Mouse (Mus musculus) urinary bladder, postnatal 10 days (tissue): ENCODE results near the gene Rnf152.

Experiments used
- DNase-seq: peaks from one replicate; pipeline ENCODE4 v3.0.0; 2022; ENCODE audit warnings: low spot score

The Rnf152 gene

DNA sequence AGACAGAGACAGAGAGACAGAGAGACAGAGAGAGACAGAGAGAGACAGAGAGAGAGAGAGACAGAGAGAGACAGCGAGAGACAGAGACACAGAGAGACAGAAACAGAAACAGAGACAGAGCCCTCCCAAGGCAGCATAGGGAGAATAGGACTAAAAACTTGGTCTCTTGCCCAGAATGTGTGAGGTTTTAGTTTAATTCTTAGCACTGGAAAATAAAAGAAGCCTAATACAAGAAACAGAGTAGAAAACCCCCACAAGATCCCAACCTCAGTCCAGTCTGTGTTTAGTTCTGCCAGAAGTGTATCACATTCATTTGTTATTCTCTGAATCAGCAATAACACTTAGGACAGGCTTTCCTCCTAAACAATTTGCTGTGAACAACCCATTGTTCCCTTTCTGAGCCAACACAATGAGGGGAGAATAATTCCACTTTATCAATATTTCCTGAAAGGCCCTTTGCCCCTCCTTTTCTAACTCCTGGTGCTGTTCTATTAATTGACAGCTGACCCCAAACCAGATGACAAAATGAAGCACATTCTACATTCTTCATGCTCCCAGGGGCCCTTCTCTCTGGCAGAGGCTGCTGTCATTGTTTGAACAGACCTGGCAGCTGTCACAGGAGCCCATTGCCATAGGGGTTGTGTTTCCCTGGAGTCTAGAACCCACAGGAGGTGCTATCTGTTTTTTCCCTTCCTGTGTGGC lies 44.5 kb downstream of the Rnf152 start:
- DNase-seq = no peak

DNA sequence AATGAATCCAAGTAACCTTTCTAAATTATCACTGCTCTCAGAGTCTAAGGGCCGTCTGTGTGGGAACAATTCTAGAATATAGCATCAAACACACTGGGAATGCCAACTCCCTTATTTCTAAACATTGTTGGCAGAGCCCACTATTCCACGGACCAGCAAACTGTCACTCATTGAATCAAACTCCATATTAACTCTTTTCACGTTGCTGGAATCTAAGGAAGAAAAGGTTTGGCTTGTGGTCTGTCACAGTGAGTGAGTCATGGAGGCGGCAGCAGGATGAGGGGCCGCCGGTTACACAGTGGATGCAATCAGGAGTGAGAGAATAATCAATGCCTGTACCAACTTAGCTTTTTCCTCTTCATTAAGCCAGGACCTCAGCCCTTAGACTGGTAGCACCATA lies 54.3 kb downstream of the Rnf152 start:
- no peak for DNase-seq

DNA sequence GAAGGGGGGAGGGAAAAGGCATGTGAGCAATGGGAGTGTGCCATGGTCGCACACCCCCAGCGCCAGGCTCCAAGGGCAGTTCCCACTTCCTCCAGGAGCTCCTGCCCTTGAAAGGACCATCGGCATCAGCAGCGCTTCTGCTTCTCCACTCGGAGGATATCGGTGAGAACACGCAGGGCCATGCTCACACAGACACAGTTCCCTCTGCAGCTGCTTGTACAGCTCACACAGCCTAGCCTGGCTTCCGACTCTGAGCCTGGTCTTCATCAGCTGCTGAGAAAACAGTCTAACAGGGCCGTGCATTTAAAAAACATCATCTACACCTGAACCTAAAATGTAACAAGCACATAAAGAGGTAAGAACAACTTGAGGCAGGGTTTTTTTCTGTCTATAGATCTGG lies 54.7 kb downstream of the Rnf152 start:
- no peak for DNase-seq

DNA sequence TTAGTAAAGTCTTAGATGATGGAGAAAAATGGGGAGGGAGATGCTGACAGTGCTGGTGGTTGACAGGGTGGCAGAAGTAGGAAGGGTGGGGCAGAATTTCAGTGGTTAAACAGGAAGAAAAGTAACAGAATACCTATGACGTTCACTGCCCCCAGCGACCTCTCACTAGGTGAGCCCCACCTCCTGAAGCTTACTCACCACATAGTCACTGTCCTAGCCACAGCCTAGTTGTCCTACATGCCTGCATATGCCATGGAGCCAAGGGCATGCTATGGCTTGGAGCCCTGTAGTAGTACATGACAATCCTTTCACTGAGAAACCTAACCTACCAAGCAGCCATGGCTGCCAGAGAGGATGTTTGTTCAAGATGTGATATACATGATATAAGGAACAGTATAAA lies 64.7 kb downstream of the Rnf152 start:
- no peak for DNase-seq

DNA sequence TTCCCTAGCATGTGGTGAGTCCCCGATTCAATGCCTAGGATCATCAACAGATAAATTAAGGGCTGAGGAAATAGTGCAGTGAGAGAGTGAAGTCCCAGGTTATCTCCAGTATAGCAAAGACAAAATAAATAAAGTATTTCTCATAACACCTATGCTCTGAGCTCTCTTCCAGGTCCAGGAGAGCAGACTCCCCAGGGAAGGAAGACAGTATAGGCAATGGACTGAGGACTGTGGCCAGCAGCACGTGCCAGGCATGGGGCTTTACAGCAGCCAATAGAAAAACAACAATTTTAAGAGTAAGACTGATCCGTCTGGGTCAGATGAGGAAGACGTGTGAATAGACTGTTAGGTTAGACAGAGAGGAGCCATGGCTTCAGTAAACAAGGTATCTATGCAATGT lies 69.0 kb downstream of the Rnf152 start:
- no peak for DNase-seq

DNA sequence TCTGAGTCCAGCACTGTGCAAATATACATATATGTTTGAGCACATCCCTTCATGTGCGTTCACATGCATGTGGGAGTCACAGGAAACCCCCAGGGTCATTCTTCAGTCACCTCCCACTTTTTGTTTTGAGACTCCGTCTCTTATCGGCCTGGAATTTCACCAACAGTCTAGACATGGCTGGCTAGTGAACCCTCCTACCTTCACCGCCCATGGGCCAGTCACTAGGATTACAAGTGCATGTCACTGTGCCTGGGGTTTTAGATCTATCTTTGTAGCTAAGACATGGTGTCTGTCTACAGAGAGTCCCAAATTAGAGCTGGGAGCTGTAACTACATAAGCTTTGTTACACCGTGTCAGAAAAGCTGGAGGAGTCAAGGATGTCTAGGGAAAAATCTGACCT lies 69.6 kb downstream of the Rnf152 start:
- no peak for DNase-seq

DNA sequence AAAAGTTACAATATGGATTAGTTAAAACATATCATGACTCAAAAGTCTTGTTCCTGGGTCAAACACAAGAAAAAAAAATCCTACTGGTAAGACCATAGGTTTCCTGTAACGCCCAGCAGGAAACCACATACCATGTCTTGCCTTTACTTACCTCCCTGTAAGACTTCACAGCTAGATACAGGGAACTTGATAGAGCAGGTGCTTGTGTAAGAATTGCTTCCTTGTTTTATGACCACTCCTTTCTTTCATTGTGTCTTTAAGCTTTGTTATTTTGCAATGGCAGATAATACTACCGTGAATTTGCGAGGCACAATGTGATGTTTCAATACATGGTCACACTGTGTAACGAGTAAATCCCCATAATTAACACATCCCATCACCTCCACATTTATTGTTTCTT lies 71.5 kb downstream of the Rnf152 start:
- DNase-seq = no peak

DNA sequence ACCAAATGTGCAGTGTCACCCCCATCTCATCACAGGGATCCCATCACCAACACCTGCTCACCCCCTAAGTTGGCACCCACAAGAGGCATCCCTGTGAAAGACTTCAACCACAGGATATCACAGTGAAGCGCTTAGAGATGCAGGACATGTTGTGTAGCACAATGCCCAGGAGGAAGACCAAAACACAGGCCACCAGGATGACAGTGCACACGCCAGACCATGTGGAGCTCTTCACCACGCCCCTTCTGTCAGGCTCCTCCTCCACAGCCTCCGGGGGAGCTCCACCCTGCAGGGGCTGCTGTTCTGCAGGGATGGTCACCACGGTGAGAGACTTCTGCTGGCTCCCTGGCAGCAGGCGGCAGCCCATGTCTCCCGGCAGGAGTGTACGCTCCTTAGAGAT lies 72.4 kb downstream of the Rnf152 start:
- no peak for DNase-seq

DNA sequence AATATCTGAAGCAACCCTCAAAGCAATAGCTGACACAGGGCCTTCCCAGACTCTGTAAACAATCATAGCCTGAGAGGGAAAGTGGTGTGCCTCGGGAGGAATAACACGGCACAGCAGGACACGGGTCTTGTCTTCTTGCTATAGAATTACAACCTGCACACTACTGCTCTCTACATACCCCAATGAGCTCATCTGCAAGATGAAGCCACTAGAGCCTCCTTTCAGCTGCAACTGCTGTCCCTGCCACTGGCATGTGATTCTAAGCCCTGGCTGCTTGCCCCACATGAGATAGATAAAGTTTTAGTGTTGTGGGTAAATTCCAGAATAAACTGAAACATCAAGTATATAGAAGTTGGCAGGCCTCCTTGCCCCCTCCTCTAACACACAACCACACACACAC lies 75.2 kb downstream of the Rnf152 start:
- DNase-seq = no peak

DNA sequence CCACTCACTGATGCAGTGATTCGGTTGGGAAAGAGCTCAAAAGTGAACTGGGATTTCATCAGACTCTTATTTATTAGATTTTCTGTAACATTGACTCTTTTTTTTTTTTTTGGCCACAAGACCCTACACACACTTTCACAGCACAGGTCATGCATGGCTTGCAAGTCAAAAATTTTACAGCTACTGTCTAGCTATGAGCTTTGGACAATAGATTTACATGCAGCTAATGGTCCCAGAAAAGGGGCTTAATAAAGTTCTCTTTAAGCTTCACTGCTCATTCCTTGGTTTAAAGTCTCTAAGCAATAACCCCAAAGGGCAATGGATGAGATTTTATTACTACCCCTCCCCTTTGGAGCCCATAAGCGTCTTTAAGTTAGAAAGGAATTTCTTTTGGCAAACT lies 76.3 kb downstream of the Rnf152 start:
- no peak for DNase-seq

DNA sequence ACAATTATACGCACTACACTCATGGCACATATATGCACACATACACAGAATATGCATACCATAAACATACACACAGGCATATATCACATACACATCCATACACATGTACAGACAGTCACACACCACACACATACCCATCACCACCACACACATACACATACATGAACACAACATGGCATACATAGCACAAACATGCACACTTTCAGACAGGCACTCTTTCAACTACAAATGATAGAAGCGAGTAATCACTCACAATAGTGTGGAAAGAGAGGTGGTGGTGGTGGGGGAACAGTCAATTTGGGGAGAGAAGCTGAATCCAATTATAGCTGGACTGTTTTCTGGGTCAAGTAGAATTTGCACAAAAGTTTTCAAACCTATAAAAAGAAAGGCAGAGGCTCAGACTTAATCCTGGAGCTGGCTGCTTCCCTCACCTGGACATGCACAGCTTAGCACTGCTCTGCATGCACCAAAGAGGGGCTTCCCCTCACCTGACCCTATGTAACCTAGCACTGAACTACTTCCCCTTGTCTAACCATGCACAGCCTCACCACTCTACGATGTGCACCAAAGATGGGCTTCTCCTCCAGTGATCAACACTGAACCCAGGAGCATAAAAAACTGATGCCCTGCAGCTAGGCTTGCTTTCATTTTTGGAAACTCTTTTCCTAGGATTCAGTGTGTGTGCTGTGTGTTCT lies 81.9 kb downstream of the Rnf152 start:
- DNase-seq = no peak

DNA sequence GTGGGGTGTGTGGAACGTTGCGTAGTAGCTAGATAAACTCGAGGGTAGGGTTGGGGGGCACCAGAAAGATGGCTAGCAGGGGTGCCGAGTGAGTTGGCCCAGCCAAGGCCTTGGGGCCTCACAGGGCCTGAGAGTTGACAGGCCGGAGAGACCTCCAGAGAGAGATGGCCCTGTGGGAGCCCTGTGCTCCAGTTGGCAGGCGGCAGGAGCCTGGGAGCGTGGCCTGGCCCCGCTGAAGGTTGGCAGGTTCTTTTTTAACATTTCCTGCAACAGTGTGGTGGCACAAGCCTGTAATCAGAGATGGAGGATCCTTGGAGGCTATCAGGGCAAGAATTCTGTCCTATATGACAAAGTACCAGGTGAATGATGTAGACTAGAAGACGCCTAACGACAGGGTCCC lies 85.4 kb downstream of the Rnf152 start:
- DNase-seq = no peak

DNA sequence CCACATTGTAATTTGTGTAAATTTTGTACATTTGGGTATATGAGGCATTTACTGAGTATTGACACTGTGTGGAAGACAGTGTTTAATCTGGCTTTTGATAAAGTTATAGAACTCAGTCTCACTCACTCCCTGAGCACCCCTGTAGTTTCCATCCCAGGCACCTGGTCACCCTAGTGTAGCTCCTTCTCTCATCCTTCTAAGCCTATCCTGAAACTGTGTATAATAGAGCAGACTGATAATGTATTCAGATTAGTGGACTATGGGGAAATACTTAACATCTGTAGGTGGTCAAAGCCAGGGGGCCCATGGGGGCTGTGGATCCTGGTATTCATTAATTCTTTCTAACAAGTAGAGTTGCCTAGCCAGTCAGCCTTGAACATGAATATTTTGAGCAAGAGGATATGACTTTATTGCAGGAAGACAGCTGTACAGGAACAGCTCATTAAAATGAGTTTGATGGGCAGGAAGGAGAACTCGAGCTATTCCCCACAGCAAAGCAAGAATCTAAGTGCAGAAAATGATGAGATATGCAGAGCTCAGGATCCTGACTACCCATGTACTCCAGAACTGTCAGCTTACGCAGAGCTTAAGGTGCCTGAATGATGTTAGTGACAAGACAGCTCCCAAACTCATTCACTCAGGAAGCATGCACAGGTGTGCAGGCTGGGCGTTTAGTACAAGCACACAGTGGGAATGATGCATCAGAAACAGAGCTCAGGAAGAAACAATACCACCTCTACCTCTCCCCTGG lies 93.1 kb downstream of the Rnf152 start:
- no peak for DNase-seq

DNA sequence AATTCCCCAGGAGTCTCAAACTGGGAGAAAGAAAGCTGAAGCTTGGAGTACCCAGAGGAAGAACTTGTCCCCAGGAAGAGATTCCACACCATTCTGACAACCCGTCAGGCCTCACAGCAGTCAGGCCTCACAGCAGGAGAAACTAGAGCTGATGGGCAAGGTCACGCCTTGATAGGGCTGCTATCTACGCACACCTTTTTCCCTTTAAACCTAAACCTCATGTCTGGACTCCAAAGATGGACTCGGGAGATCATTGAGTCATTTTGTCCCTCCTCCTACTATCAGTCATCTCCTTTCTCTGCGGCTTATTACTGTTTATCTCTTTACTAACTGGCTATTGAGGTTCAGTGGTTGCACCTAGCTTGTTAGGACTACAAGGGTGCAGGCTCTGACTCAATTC lies 96.3 kb downstream of the Rnf152 start:
- DNase-seq = no peak

DNA sequence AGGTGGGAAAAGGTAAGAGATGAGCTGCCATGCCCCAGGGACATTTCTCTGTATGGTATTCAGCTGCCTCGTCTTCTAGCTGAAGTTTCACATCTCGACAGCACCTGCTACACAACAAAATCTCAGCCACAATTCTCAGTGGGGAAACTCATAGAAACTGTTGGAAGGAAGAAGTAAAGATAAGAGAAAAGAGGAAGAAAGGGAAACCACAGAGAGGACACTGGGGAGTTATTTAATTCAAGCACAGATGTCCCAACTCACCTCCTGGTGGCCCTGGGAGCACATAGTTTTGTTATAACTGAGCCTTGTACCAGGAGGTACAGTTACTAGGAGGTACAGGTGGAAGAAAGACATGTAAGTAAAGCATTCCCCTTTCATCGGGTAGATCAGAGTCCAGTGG lies 99.3 kb downstream of the Rnf152 start:
- DNase-seq = no peak

DNA sequence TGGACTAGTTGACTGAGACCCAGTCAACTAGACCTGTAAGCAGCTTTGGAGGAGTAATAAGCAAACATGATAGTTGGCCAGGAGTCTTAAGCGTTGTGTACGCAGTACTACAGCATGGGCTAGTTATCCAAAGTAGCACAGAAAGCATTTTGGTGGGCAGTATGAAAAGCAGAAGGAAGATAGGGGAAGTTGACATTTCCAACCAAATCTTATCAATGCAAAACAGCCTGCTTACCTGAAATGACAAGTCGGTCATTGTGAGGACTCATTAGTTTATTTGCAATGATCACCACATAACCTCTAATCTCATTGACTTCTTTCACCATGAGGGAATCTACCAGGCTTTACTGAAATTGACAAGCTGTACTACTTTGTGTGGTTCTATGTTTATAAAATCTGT lies 107.3 kb downstream of the Rnf152 start:
- no peak for DNase-seq

DNA sequence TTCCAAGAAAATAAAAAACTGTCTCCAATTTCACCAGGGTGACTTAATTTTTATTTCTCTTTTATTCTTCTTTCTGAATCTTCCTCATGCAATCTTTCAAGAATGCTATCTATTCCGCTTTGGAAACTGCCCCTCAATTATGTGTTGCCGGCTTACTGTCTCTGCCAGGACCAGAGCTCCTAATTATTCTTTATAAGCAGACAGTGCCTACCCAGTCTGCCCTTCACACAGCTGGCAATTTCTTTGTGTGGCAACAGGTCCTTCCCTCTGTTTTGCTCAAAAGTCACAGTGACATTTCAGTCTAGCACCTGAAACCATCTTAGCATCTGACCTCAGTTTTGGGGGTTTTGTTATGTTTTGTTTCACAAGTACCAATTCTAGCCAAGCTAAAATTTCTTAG lies 109.9 kb downstream of the Rnf152 start:
- no peak for DNase-seq

DNA sequence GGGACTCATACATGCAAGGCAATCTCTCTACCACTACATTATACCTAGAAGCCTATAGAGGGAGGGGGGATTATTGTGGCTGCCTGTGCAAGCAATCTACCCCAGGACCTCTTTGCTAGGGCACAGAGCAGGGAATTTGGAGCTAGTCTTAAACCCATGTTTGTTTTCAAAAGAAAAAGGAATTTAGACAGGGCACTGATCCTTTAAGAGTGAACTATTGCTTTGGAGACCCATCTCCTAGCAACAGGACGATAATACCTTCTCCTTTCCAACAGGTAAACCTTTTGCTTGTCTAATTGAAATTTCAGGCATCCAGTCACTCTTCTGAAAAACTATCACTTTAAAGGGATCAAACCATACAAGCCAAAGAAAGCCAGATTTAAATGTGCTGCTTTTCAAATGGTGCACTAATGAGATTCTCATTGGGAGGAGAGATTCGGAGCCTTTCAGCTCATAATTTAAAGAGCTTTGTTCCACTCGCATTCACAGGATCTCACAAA lies 110.4 kb downstream of the Rnf152 start:
- DNase-seq = no peak

DNA sequence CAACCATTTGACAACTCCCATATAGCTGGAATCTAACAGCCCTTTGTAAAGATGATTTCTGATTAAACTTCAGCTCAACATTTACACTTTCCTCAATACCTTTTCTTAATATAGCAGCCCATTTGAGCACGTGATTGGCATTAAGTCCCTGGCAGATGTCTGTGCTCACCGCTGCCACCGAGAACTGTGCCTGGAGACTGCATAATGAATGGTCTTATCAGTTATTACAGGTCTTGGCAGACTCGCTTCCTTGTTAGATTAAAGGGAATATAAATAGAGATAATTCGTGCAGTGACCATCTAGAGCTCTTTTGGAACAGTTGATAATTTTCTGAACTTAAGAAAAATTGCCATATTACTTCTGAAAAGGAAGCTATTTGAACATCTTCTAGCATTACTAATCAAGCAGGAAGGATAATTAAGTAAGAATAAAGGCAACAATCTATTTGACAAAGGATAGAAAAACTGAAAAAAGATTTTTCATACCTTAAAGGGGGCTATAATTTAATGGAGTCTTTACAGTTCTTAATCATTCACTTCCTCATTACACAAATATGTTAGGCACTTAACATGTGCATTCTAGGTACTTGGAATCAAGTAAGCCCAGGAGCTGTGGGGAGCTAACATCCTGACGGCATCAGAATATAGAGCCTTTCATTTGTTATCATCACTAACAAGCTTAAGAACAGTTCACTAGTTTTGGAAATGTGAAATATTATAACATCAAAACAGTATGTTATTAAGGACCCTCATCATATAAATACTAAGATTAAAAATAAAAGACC lies 113.0 kb downstream of the Rnf152 start:
- no peak for DNase-seq

DNA sequence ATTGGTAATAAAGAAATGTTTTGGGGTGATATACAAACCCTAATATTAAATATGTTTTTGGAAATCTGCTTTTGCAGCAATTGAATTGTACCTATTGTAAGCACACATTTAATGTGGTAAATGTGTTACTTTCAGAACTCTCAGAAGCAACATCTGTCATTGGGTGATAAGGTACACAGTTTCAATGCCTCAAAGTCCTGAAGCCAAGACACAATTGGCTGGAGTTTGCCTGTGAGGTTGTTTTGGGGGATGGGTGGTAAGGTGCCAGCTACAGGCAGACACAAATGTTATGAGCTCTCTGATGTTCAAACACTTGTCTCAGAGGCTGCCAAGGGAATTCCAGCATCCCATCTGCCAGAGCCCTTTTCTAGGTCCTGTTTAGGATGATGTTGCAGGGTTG lies 116.3 kb downstream of the Rnf152 start:
- no peak for DNase-seq
